Mouse (Mus musculus): ENCODE results near the gene Adm2. TPM values are rescaled to one million over a fixed set of nuclear protein-coding genes. Genes with fewer than 3 reads are reported as not detected.

Gene Adm2
- polyA plus RNA-seq (2014; fragmentation: Illumina TruSeq; extraction: RNeasy Lipid Tissue Mini Kit (QIAGEN cat#74804); ENCODE audit: low read depth, low replicate concordance), result not detected

GRCm38 (mm10) chr15:89322670-89323522, at the start of gene Adm2:
TSS of gene Adm2 (plus strand) at chr15:89322720.

GRCm38 (mm10) chr15:89315190-89315731, 7.3 kb upstream of the Adm2 start, which contains the start of gene Sbf1:
TSS of gene Sbf1 (minus strand) at chr15:89315311.

GRCm38 (mm10) chr15:89334271-89334670, 11.8 kb downstream of the Adm2 start, which contains the start of gene Miox:
TSS of gene Miox (plus strand) at chr15:89334398.

GRCm38 (mm10) chr15:89355241-89356187, 33.0 kb downstream of the Adm2 start, which contains the start of the genes Lmf2 and Ncaph2:
TSS of gene Lmf2 (minus strand) at chr15:89355659.
TSS of gene Ncaph2 (plus strand) at chr15:89355719.

GRCm38 (mm10) chr15:89373762-89374248, 51.3 kb downstream of the Adm2 start, which contains the start of gene Sco2:
TSS of gene Sco2 (minus strand) at chr15:89373846.

Other genes starting within 250 kb of the Adm2 start
- 4.7 TPM for gene Trabd, start 247.6 kb upstream of the Adm2 start, polyA plus RNA-seq (2014; fragmentation: Illumina TruSeq; extraction: RNeasy Lipid Tissue Mini Kit (QIAGEN cat#74804); ENCODE audit: low read depth, low replicate concordance)
- 6.4 TPM for gene Selenoo, start 233.6 kb upstream of the Adm2 start, polyA plus RNA-seq (2014; fragmentation: Illumina TruSeq; extraction: RNeasy Lipid Tissue Mini Kit (QIAGEN cat#74804); ENCODE audit: low read depth, low replicate concordance)
- 1.4 TPM for gene Tubgcp6, start 199.6 kb upstream of the Adm2 start, polyA plus RNA-seq (2014; fragmentation: Illumina TruSeq; extraction: RNeasy Lipid Tissue Mini Kit (QIAGEN cat#74804); ENCODE audit: low read depth, low replicate concordance)
- 0.63 TPM for gene Hdac10, start 194.0 kb upstream of the Adm2 start, polyA plus RNA-seq (2014; fragmentation: Illumina TruSeq; extraction: RNeasy Lipid Tissue Mini Kit (QIAGEN cat#74804); ENCODE audit: low read depth, low replicate concordance)
- gene Mapk12, start 182.0 kb upstream of the Adm2 start, polyA plus RNA-seq (2014; fragmentation: Illumina TruSeq; extraction: RNeasy Lipid Tissue Mini Kit (QIAGEN cat#74804); ENCODE audit: low read depth, low replicate concordance), result 1.2 TPM
- 0.41 TPM for gene Mapk11, start 173.1 kb upstream of the Adm2 start, polyA plus RNA-seq (2014; fragmentation: Illumina TruSeq; extraction: RNeasy Lipid Tissue Mini Kit (QIAGEN cat#74804); ENCODE audit: low read depth, low replicate concordance)
- 8.3 TPM for gene Plxnb2, start 141.9 kb upstream of the Adm2 start, polyA plus RNA-seq (2014; fragmentation: Illumina TruSeq; extraction: RNeasy Lipid Tissue Mini Kit (QIAGEN cat#74804); ENCODE audit: low read depth, low replicate concordance)
- 0.66 TPM for gene Dennd6b, start 126.2 kb upstream of the Adm2 start, polyA plus RNA-seq (2014; fragmentation: Illumina TruSeq; extraction: RNeasy Lipid Tissue Mini Kit (QIAGEN cat#74804); ENCODE audit: low read depth, low replicate concordance)
- gene Ppp6r2, start 111.2 kb upstream of the Adm2 start, polyA plus RNA-seq (2014; fragmentation: Illumina TruSeq; extraction: RNeasy Lipid Tissue Mini Kit (QIAGEN cat#74804); ENCODE audit: low read depth, low replicate concordance), result 12.7 TPM
- gene Sbf1, start 7.4 kb upstream of the Adm2 start, polyA plus RNA-seq (2014; fragmentation: Illumina TruSeq; extraction: RNeasy Lipid Tissue Mini Kit (QIAGEN cat#74804); ENCODE audit: low read depth, low replicate concordance), result 4.3 TPM
- gene Miox, start 11.7 kb downstream of the Adm2 start, polyA plus RNA-seq (2014; fragmentation: Illumina TruSeq; extraction: RNeasy Lipid Tissue Mini Kit (QIAGEN cat#74804); ENCODE audit: low read depth, low replicate concordance), result not detected
- 5.0 TPM for gene Lmf2, start 32.9 kb downstream of the Adm2 start, polyA plus RNA-seq (2014; fragmentation: Illumina TruSeq; extraction: RNeasy Lipid Tissue Mini Kit (QIAGEN cat#74804); ENCODE audit: low read depth, low replicate concordance)
- gene Ncaph2, start 33.0 kb downstream of the Adm2 start, polyA plus RNA-seq (2014; fragmentation: Illumina TruSeq; extraction: RNeasy Lipid Tissue Mini Kit (QIAGEN cat#74804); ENCODE audit: low read depth, low replicate concordance), result 11.4 TPM
- gene Sco2, start 51.1 kb downstream of the Adm2 start, polyA plus RNA-seq (2014; fragmentation: Illumina TruSeq; extraction: RNeasy Lipid Tissue Mini Kit (QIAGEN cat#74804); ENCODE audit: low read depth, low replicate concordance), result 0.54 TPM
- gene Tymp, start 54.3 kb downstream of the Adm2 start, polyA plus RNA-seq (2014; fragmentation: Illumina TruSeq; extraction: RNeasy Lipid Tissue Mini Kit (QIAGEN cat#74804); ENCODE audit: low read depth, low replicate concordance), result not detected
- not detected for gene Odf3b, start 56.6 kb downstream of the Adm2 start, polyA plus RNA-seq (2014; fragmentation: Illumina TruSeq; extraction: RNeasy Lipid Tissue Mini Kit (QIAGEN cat#74804); ENCODE audit: low read depth, low replicate concordance)
- not detected for gene Klhdc7b, start 62.2 kb downstream of the Adm2 start, polyA plus RNA-seq (2014; fragmentation: Illumina TruSeq; extraction: RNeasy Lipid Tissue Mini Kit (QIAGEN cat#74804); ENCODE audit: low read depth, low replicate concordance)
- not detected for gene Syce3, start 87.8 kb downstream of the Adm2 start, polyA plus RNA-seq (2014; fragmentation: Illumina TruSeq; extraction: RNeasy Lipid Tissue Mini Kit (QIAGEN cat#74804); ENCODE audit: low read depth, low replicate concordance)
- gene Cpt1b, start 103.1 kb downstream of the Adm2 start, polyA plus RNA-seq (2014; fragmentation: Illumina TruSeq; extraction: RNeasy Lipid Tissue Mini Kit (QIAGEN cat#74804); ENCODE audit: low read depth, low replicate concordance), result not detected
- gene C730034F03Rik, start 106.9 kb downstream of the Adm2 start, polyA plus RNA-seq (2014; fragmentation: Illumina TruSeq; extraction: RNeasy Lipid Tissue Mini Kit (QIAGEN cat#74804); ENCODE audit: low read depth, low replicate concordance), result 3.1 TPM
- gene Gm44502, start 107.0 kb downstream of the Adm2 start, polyA plus RNA-seq (2014; fragmentation: Illumina TruSeq; extraction: RNeasy Lipid Tissue Mini Kit (QIAGEN cat#74804); ENCODE audit: low read depth, low replicate concordance), result 0.19 TPM
- 107 TPM for gene Chkb, start 107.2 kb downstream of the Adm2 start, polyA plus RNA-seq (2014; fragmentation: Illumina TruSeq; extraction: RNeasy Lipid Tissue Mini Kit (QIAGEN cat#74804); ENCODE audit: low read depth, low replicate concordance)
- gene Mapk8ip2, start 131.2 kb downstream of the Adm2 start, polyA plus RNA-seq (2014; fragmentation: Illumina TruSeq; extraction: RNeasy Lipid Tissue Mini Kit (QIAGEN cat#74804); ENCODE audit: low read depth, low replicate concordance), result 0.63 TPM
- gene Arsa, start 154.7 kb downstream of the Adm2 start, polyA plus RNA-seq (2014; fragmentation: Illumina TruSeq; extraction: RNeasy Lipid Tissue Mini Kit (QIAGEN cat#74804); ENCODE audit: low read depth, low replicate concordance), result 3.2 TPM
- 0.22 TPM for gene Shank3, start 176.9 kb downstream of the Adm2 start, polyA plus RNA-seq (2014; fragmentation: Illumina TruSeq; extraction: RNeasy Lipid Tissue Mini Kit (QIAGEN cat#74804); ENCODE audit: low read depth, low replicate concordance)
- gene Acr, start 245.6 kb downstream of the Adm2 start, polyA plus RNA-seq (2014; fragmentation: Illumina TruSeq; extraction: RNeasy Lipid Tissue Mini Kit (QIAGEN cat#74804); ENCODE audit: low read depth, low replicate concordance), result not detected